Mouse (Mus musculus): ENCODE data around the gene Chd3.

The Chd3 gene

GRCm38 (mm10) chr11:69364376-69364775, 4.8 kb downstream of the Chd3 start:
- DNase-seq: peak; percentile 76

DNA sequence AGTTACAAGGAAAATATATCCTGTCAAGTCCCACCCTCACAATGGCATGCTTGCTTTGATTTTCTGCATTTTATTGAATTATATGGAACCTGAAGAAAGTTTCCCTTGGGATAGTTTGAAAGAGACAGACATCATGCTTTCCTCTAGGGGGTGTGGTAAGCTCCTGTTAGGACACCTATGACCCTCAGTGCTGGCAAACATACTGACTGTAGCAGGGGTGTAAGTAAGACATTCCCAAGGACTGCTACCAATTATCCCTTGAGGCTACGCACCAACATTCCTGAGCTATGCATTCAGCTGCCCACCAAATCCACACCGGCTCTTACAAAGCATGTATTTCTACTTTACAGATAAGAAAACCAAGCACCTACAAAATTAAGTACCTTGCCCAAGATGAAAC, 6.7 kb downstream of the Chd3 start:
- no peak for DNase-seq

GRCm38 (mm10) chr11:69362021-69362420, 7.2 kb downstream of the Chd3 start:
- DNase-seq: no peak

- DNase-seq: no peak
Measured at GRCm38 (mm10) chr11:69357690-69358089, 11.5 kb downstream of the Chd3 start.

GRCm38 (mm10) chr11:69356544-69356943, 12.7 kb downstream of the Chd3 start:
- DNase-seq: no peak

GRCm38 (mm10) chr11:69346441-69346840, 22.8 kb downstream of the Chd3 start:
- no peak for DNase-seq

GRCm38 (mm10) chr11:69340161-69341131, 28.8 kb downstream of the Chd3 start, which contains the start of gene Rnf227:
Rnf227 (plus strand) TSS chr11:69340461.
- DNase-seq: peak; percentile 43

DNA sequence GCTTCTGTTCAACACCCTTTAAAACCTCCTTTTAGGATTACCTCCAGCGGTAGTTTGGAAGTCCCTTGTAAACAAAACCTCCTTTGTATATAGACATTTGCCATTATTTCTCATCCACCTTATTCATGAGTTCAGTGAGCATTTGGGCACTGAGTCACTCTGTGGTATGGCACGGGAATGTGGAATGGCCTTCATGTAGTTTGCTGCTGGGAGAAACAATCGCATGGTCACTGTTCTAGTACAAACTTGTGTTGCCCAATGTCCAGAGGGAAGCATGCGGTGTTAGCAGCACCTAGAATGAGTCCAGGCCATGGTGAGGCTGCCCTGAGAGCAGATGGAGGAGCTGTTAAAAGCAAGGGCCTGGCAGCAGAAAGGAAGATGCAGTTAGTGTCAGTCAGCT, 34.4 kb downstream of the Chd3 start:
- DNase-seq: no peak

DNA sequence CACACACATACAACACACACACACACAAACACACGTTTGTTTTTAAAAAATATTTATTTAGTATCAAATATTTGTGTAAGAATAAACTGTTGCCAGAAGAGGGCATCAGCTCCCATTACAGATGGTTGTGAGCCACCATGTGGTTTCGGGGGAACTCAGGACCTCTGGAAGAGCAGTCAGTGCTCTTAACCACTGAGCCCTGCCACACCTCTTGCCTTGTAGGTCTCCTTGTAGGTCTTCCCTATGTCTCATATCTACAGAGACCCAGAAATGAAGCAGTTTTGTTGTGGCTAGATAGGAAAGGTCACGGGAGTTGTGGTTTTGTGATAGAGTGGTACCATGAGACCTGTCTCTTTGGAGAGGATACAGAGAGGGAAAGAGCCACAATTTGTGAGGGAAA, 35.3 kb downstream of the Chd3 start:
- no peak for DNase-seq

- no peak for DNase-seq
Measured at GRCm38 (mm10) chr11:69332713-69333253, 36.4 kb downstream of the Chd3 start.

DNA sequence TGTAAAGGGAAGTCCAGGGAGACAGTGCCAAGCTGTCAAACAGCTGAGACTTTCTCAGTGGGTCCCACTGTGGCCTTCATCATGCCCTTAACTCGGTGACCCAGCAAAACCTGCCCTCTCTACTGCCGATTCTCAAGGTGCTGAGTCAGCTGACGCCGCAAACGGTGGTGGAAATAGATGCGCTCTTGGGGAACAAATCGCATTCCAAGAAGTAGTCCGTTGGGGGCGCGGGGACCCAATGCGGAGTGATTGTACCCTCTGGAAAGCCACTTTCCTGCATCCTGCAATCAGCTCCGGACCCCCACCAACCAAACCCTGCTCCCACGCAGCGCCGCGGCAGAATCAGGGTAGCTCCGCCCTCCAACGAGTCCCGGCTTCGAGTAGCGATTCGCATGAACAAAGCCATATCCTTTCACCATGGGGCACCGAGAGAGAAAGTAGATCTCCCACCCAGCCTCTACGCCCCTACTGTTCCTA, 37.2 kb downstream of the Chd3 start:
- peak; percentile 57 for DNase-seq

DNA sequence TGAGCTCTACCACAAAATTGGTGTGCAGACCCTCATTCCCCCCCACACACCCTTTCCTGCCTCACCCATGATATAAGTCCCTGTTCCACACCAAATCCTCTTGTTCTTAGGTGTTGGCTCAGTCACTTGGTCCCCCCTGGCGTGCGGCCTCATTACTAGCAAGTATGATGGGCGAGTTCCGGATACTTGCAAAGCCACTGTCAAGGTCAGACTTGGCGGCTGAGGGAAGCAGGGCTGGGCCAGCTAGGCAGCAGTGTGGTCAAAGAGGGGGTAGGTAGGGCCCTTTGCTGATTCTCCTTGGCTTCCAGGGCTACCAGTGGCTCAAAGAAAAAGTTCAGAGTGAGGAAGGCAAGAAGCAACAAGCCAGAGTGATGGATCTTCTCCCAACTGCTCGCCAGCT, 38.1 kb downstream of the Chd3 start:
- no peak for DNase-seq

DNA sequence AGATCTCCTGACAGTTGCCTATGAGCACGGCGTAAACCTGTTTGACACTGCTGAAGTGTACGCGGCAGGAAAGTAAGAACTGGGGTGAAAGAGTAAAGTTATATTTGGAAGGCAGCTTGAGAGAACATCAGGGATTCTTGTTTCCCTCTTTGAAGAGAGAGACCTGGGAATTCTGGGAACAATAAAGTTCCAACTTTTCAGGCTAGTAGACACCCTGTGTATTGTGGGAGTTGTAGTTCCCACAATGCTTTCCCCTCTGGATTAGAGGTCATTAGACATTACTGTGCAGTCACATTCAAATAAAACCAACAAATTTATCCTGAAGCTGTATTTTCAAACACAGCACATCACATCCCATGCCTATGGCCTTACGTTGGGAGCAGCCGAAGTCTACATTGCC, 40.7 kb downstream of the Chd3 start:
- no peak for DNase-seq

DNA sequence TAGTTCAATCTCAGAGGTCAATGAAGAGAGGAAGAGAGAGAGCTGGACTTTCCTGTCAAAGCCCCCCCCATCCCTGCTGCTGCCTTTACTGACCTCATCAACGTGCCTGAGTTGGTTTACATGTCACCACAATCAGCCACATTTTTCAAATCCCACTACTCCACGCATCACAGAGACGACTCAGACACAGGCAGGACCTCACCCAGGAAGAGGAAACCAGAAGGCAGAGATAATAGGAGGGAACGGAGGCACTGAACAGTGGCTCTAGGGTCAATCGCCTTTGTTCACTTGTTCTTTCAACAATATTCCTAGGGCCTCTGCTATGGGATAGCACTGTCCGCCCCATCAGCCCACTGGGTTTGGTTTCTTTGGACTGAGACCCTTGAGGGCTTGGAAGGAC, 41.6 kb downstream of the Chd3 start:
- no peak for DNase-seq

DNA sequence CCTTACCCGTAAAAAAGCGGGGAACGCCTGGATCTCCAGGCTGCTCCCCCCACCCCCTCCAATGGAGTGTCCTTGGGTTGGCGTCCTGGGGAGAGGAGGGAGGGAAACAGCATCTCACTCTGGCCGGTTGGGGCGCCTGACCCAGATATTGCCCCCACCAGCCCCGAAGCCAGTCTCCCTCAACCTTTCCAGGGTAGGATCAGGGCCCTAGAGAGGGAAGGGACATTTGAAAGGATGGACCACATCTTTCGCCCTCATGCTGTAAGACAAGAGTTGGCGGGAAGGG, 42.1 kb downstream of the Chd3 start:
- DNase-seq: no peak

- no peak for DNase-seq
Measured at GRCm38 (mm10) chr11:69326408-69327156, 42.6 kb downstream of the Chd3 start.

GRCm38 (mm10) chr11:69325628-69326407, 43.4 kb downstream of the Chd3 start, which contains the start of gene Kcnab3:
Kcnab3 (plus strand) TSS chr11:69326258.
- peak; percentile 86 for DNase-seq

DNA sequence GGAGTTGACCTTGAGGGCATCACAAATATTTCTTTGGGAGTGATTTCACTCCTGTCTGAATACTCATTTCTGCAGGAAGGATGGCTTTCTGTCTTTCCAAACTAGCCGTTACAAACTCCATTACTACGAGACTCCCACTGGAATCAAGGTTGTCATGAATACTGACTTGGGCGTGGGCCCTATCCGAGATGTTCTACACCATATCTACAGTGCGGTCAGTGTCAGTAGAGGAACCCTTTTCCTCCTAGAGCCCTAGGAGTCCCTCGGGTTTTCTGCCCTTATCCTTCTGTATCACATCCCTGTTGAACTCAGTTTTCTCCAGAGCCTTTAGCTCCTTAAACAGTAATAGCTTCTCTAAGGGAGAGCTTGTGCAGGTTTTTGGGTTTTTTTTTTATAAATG, 44.5 kb downstream of the Chd3 start:
- DNase-seq: no peak

GRCm38 (mm10) chr11:69323667-69324111, 45.5 kb downstream of the Chd3 start, which contains the start of the genes Cntrob and Trappc1:
Cntrob (minus strand) TSS chr11:69323775.
Trappc1 (plus strand) TSS chr11:69323980.
- DNase-seq: peak; percentile 99

- no peak for DNase-seq
Measured at GRCm38 (mm10) chr11:69322693-69323471, 46.3 kb downstream of the Chd3 start.

DNA sequence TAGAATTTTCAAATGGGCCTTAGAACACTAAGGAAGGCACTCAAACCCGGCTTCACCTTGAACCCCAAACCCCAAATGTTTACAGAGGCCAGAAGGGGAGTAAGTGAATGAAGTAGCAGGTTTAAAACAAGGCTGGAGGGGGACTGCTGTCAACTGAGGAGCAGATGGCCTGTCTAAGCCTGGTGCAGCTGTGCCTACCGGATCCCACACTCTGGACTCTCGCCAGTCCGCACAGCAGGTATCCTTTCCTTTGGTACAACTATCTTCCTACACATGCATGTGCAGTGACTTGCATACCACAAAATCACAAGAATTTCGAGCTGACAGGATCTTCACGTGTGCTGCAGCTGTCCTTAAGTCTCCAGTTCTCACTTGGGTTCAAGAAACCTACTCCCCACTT, 47.2 kb downstream of the Chd3 start:
- DNase-seq: no peak

DNA sequence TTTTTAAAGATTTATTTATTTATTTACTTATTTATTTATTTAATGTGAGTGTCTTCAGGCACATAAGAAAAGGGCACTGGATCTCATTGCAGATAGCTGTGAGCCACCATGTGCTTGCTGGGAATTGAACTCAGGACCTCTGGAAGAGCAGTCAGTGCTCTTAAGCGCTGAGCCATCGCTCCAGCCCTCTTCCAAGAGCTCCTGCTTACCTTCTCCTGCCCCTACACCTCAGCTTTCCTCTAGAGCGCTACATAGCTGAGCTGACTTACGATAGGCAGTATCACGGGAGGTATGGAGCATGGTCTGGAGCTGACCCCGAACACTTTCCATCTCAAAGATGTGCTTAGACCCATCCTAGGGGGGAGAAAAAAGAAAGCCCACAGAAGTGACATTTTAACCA, 47.6 kb downstream of the Chd3 start:
- DNase-seq: no peak

Measured in kidney, adult 11 months (tissue).